Mouse (Mus musculus): ENCODE data around the gene Mtfr2. TPM values are rescaled to one million over a fixed set of nuclear protein-coding genes. Genes with fewer than 3 reads are reported as not detected.

Mtfr2 gene
- total and polyA plus RNA-seq, 3 experiments, result 10.3 to 17.1 TPM; not detected in 1

DNA sequence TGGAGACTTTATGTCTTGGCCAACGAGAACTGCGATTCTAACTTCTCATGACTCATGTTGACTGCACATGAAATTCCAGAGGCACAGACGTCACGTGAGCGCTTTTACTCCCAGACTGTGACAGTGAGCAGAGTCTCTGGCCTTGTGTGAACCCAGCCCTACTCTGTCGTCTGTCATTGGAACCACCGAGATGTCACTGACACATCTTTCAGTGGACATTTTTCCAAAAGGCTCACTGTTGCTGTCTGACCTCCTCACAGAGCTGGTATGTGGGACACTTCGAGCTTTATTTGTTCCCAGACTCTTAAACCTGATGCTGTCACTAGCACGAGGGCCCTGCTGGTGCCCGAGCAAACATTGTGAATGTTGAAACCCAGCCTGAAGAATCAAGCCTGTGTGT, 61.6 kb downstream of the Mtfr2 start:
- TF ChIP-seq BHLHE40 (IDR thresholded peaks at IDR 0.05; ENCODE audit: borderline replicate concordance, low read depth, low read length) (no peak), MAX (IDR thresholded peaks at IDR 0.05; ENCODE audit: low read length) (no peak), CHD1 (IDR thresholded peaks at IDR 0.05; ENCODE audit: low read depth, low read length) (no peak), TAL1 (IDR thresholded peaks at IDR 0.05; ENCODE audit: low read length) (no peak), ELF1 (IDR thresholded peaks at IDR 0.05; ENCODE audit: low read depth, low read length) (no peak), ZC3H11A (IDR thresholded peaks at IDR 0.05; ENCODE audit: low read depth, low read length) (no peak), USF2 (IDR thresholded peaks at IDR 0.05; ENCODE audit: borderline replicate concordance in 1 of 2, insufficient read depth in 1 of 2, low read depth in 1 of 2, low read length in 2 of 2) (no peak), SMC3 (IDR thresholded peaks at IDR 0.05; ENCODE audit: low read depth, low read length) (no peak)
- no peaks in the 10 kb centered on the region for H3K4me1 ChIP-seq (ENCODE audit: control insufficient read depth in 1 of 2, insufficient read depth in 2 of 2, low read length in 2 of 2)
- H3K27ac ChIP-seq (ENCODE audit: control insufficient read depth, low read depth, low read length), result no peak overlapping the region
- no peaks in the 10 kb centered on the region for H3K79me2 ChIP-seq (ENCODE audit: control insufficient read depth, insufficient read depth, low read length, poor library complexity)
- no peak overlapping the region for H3K9ac ChIP-seq (ENCODE audit: control insufficient read depth, low read depth, low read length, poor library complexity, severe bottlenecking)
- no peaks in the 10 kb centered on the region for H3K9me3 ChIP-seq (replicated peaks; ENCODE audit: insufficient read depth, low read length)
- H3K27me3 ChIP-seq (ENCODE audit: control insufficient read depth in 1 of 2, insufficient read depth in 2 of 2, low read length in 2 of 2), result peaks cover 0 to 1% of the 10 kb centered on the region in 2 experiments; a peak in 2 of 4 replicates
- H3K36me3 ChIP-seq (ENCODE audit: control insufficient read depth in 1 of 2, insufficient read depth in 2 of 2, low read length in 2 of 2), result no peaks in the 10 kb centered on the region
- no peak for DNase-seq (ENCODE audit: low read depth, low spot score)
- H3K4me3 ChIP-seq (ENCODE audit: control insufficient read depth in 1 of 2, insufficient read depth in 1 of 2, low read depth in 2 of 2, low read length in 2 of 2), result no peak overlapping the region

Other genes with a start within 250 kb of the Mtfr2 start
- gene Map7, start 199.3 kb upstream of the Mtfr2 start, total RNA-seq (2012; rRNA removed), result 2.7 and 3.1 TPM in 2 replicates
- gene Map7, start 199.3 kb upstream of the Mtfr2 start, polyA plus RNA-seq (2012; ENCODE audit: insufficient read depth in 1 of 2, insufficient read length in 2 of 2, low read depth in 1 of 2, low replicate concordance in 2 of 2, missing spikeins in 1 of 2), result 1 to 10 TPM in 1 of 2 experiments, not detected in 1; 9.5 TPM
- 94.0 and 114 TPM in 2 replicates for gene Bclaf1, start 35.3 kb upstream of the Mtfr2 start, total RNA-seq (2012; rRNA removed)
- 100 to 1,000 TPM; 171 to 412 TPM for gene Bclaf1, start 35.3 kb upstream of the Mtfr2 start, polyA plus RNA-seq (2012; ENCODE audit: insufficient read depth in 1 of 2, insufficient read length in 2 of 2, low read depth in 1 of 2, low replicate concordance in 2 of 2, missing spikeins in 1 of 2)